Mouse (Mus musculus) bone marrow macrophage, adult 2 months (primary cell): ENCODE results near the gene Nxph1. TPM values are rescaled to one million over a fixed set of nuclear protein-coding genes. Genes with fewer than 3 reads are reported as not detected.

ENCODE experiments used
- H3K27ac ChIP-seq: 2 replicates; pipeline ENCODE4 v1.5.1; 2012; ENCODE audit warnings: low read depth, low read length; ENCODE audit not compliant: insufficient read depth
- H3K4me1 ChIP-seq: 2 replicates; pipeline ENCODE4 v1.6.1; 2012; ENCODE audit warnings: low read length; ENCODE audit not compliant: control insufficient read depth, insufficient read depth
- H3K4me3 ChIP-seq: 2 replicates; pipeline ENCODE4 v1.5.1; 2012; ENCODE audit warnings: mild to moderate bottlenecking, low read length, moderate library complexity; ENCODE audit not compliant: insufficient read depth
- CTCF ChIP-seq: IDR thresholded peaks from 2 replicates; pipeline ENCODE4 v1.5.1; 2012; ENCODE audit warnings: low read depth, mild to moderate bottlenecking, low read length, moderate library complexity
- POLR2A ChIP-seq: IDR thresholded peaks from 2 replicates; pipeline ENCODE4 v1.6.1; 2012; ENCODE audit warnings: mild to moderate bottlenecking, low read depth, low read length, borderline replicate concordance
- polyA plus RNA-seq: library from polyadenylated mRNA; stranded (reverse); fragments of >200 nt; gene quantifications from 2 replicates; pipeline ENCODE4 v1.2.4, GENCODE M21; 2012; ENCODE audit not compliant: missing spikeins, insufficient read depth, insufficient read length

Nxph1 gene
- not detected in 2 replicates for polyA plus RNA-seq

GRCm38 (mm10) chr6:8948131-8948470 lies at the start of gene Nxph1:
Nxph1 (plus strand) TSS chr6:8948431.
- no peak for TF ChIP-seq POLR2A
- TF ChIP-seq CTCF: no peak
- no peak within 1 kb of the TSS for H3K4me3 ChIP-seq

GRCm38 (mm10) chr6:8900021-8900728 lies 48.1 kb upstream of the Nxph1 start:
- Histone ChIP-seq H3K4me3 (no peak overlapping the region), H3K27ac (no peak overlapping the region), H3K4me1 (no peaks in the 10 kb centered on the region)
- no peak for TF ChIP-seq CTCF
- no peak for TF ChIP-seq POLR2A

More at GRCm38 (mm10) chr6:8948131-8948470, at the start of gene Nxph1:
- Histone ChIP-seq H3K27ac (no peak within 1 kb of the TSS), H3K4me1 (no peaks in the 10 kb centered on the region)

- Histone ChIP-seq H3K27ac (no peak overlapping the region), H3K4me1 (no peaks in the 10 kb centered on the region), H3K4me3 (no peak overlapping the region)
- no peak for TF ChIP-seq POLR2A
- no peak for TF ChIP-seq CTCF
Measured at GRCm38 (mm10) chr6:8900729-8901122, 47.5 kb upstream of the Nxph1 start.

- Histone ChIP-seq H3K4me1 (no peaks in the 10 kb centered on the region), H3K27ac (no peak overlapping the region), H3K4me3 (no peak overlapping the region)
- TF ChIP-seq CTCF (no peak), POLR2A (no peak)
Measured at GRCm38 (mm10) chr6:8907917-8908316, 40.3 kb upstream of the Nxph1 start.

- Histone ChIP-seq H3K4me1 (no peaks in the 10 kb centered on the region), H3K4me3 (no peak overlapping the region)
- TF ChIP-seq POLR2A: no peak
Measured at GRCm38 (mm10) chr6:8913404-8913803, 34.8 kb upstream of the Nxph1 start.

GRCm38 (mm10) chr6:8914682-8915081 lies 33.5 kb upstream of the Nxph1 start:
- H3K27ac ChIP-seq: no peak overlapping the region
- TF ChIP-seq POLR2A: no peak
- no peak for TF ChIP-seq CTCF
- no peak overlapping the region for H3K4me3 ChIP-seq
- H3K4me1 ChIP-seq: no peaks in the 10 kb centered on the region

More at GRCm38 (mm10) chr6:8913404-8913803, 34.8 kb upstream of the Nxph1 start:
- H3K27ac ChIP-seq: no peak overlapping the region

GRCm38 (mm10) chr6:8924481-8924880 lies 23.8 kb upstream of the Nxph1 start:
- no peak overlapping the region for H3K27ac ChIP-seq
- TF ChIP-seq CTCF (no peak), POLR2A (no peak)
- no peak overlapping the region for H3K4me3 ChIP-seq
- H3K4me1 ChIP-seq: no peaks in the 10 kb centered on the region

GRCm38 (mm10) chr6:8935241-8935640 lies 13.0 kb upstream of the Nxph1 start:
- Histone ChIP-seq H3K4me3 (no peak overlapping the region), H3K27ac (no peak overlapping the region), H3K4me1 (no peaks in the 10 kb centered on the region)
- no peak for TF ChIP-seq POLR2A
- no peak for TF ChIP-seq CTCF

- Histone ChIP-seq H3K27ac (no peak overlapping the region), H3K4me3 (no peak overlapping the region), H3K4me1 (no peaks in the 10 kb centered on the region)
- TF ChIP-seq POLR2A: no peak
- TF ChIP-seq CTCF: no peak
Measured at GRCm38 (mm10) chr6:8935705-8936104, 12.5 kb upstream of the Nxph1 start.

GRCm38 (mm10) chr6:8936168-8936567 lies 12.1 kb upstream of the Nxph1 start:
- H3K4me3 ChIP-seq: no peak overlapping the region
- TF ChIP-seq CTCF (no peak), POLR2A (no peak)
- no peak overlapping the region for H3K27ac ChIP-seq
- no peaks in the 10 kb centered on the region for H3K4me1 ChIP-seq
